Mouse (Mus musculus) bone marrow macrophage, adult 2 months (primary cell): ENCODE measurements around the gene Usp54.

Experiments
- CTCF ChIP-seq: IDR thresholded peaks from 2 replicates; pipeline ENCODE4 v1.5.1; 2012; ENCODE audit warnings: low read depth, mild to moderate bottlenecking, low read length, moderate library complexity
- POLR2A ChIP-seq: IDR thresholded peaks from 2 replicates; pipeline ENCODE4 v1.6.1; 2012; ENCODE audit warnings: mild to moderate bottlenecking, low read depth, low read length, borderline replicate concordance

DNA sequence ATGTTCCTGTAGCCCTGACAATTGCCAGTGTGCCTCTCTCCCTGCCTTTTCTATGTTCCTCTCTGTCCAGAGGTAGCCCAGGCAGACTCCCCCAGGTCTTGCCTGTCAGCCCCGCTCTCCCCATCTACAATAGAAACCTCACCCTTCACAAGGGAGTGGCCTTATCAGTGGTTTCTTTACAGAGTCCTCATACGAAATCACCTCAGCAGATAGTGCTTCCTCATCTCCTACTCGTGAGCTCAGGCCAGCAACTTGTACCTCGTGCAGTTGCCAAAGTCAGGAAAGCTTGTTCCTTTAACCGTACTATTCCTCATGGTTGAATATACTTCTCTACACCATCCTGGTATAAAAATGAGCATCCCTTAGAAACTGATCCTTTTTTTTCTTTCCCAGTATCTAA, 53.4 kb downstream of the Usp54 start:
- TF ChIP-seq CTCF (no peak), POLR2A (no peak)
